Mouse (Mus musculus) heart, embryonic 14.5 days (tissue): ENCODE data around the gene Gpa33. TPM values are rescaled to one million over a fixed set of nuclear protein-coding genes. Genes with fewer than 3 reads are reported as not detected.

Source experiments
- ATAC-seq: fragments of 200-750 bp; cut with Nextera tagmentation; 2 replicates; pipeline ENCODE4 v1.8.0; 2017; ENCODE audit warnings: low read depth, moderate TSS enrichment; ENCODE audit not compliant: insufficient number of reproducible peaks, insufficient read depth, low FRiP score
- H3K27ac ChIP-seq, 2 experiments: fragments of 200-500 bp in 1 of 2; fragments of 300-500 bp in 1 of 2; sonication (generic) in 1 of 2; replicated peaks in 1 of 2; 2 replicates each; pipeline ENCODE4 v1.5.1; 2012 to 2014; ENCODE audit warnings: low read depth in 2 of 2, low read length in 2 of 2, control low read depth in 1 of 2, mild to moderate bottlenecking in 1 of 2, mixed read lengths in 1 of 2; ENCODE audit not compliant: control insufficient read depth in 1 of 2, insufficient read depth in 1 of 2
- H3K27me3 ChIP-seq: fragments of 300-500 bp; sonication (generic); 2 replicates; pipeline ENCODE4 v1.6.1; 2014; ENCODE audit warnings: mild to moderate bottlenecking, low read length, control low read depth; ENCODE audit not compliant: control insufficient read depth, insufficient read depth
- H3K36me3 ChIP-seq: fragments of 300-500 bp; sonication (generic); 2 replicates; pipeline ENCODE4 v1.6.1; 2014; ENCODE audit warnings: mild to moderate bottlenecking, control low read depth, low read length, mixed read lengths; ENCODE audit not compliant: control insufficient read depth, insufficient read depth
- H3K4me1 ChIP-seq, 2 experiments: fragments of 200-500 bp in 1 of 2; fragments of 300-500 bp in 1 of 2; sonication (generic) in 1 of 2; 2 replicates each; pipeline ENCODE4 v1.6.1; 2012 to 2014; ENCODE audit warnings: low read length in 2 of 2, control low read depth in 1 of 2, mixed read lengths in 1 of 2; ENCODE audit not compliant: control insufficient read depth in 2 of 2, insufficient read depth in 2 of 2
- H3K4me2 ChIP-seq: fragments of 300-500 bp; sonication (generic); 2 replicates; pipeline ENCODE4 v1.6.1; 2014; ENCODE audit warnings: mild to moderate bottlenecking, low read length
- H3K4me3 ChIP-seq, 2 experiments: fragments of 200-500 bp in 1 of 2; fragments of 300-500 bp in 1 of 2; sonication (generic) in 1 of 2; 2 replicates each; pipeline ENCODE4 v1.5.1; 2012 to 2014; ENCODE audit warnings: low read length in 2 of 2, mild to moderate bottlenecking in 2 of 2, control low read depth in 1 of 2, low read depth in 1 of 2, moderate library complexity in 1 of 2; ENCODE audit not compliant: control insufficient read depth in 1 of 2, insufficient read depth in 1 of 2
- H3K9ac ChIP-seq: fragments of 300-500 bp; sonication (generic); 2 replicates; pipeline ENCODE4 v1.6.1; 2014; ENCODE audit warnings: mild to moderate bottlenecking, low read length
- H3K9me3 ChIP-seq: fragments of 300-500 bp; sonication (generic); 2 replicates; pipeline ENCODE4 v1.6.1; 2016; ENCODE audit warnings: low read length, control low read depth; ENCODE audit not compliant: control insufficient read depth
- WGBS: fragments of 180-500 bp; shearing (Covaris S2); extraction: QIAGEN DNeasy Blood & Tissue Kit; methylation state at CpG from one replicate; pipeline ENCODE4 v1.1.7; 2014; 5-methylcytosine and 5-hydroxymethylcytosine counted together
- polyA plus RNA-seq: library from polyadenylated mRNA; unstranded; fragments of >200 nt; fragmentation: Nextera tagmentation; extraction: Ambion mirVana; gene quantifications from 2 replicates; pipeline ENCODE4 v1.2.1, GENCODE M21; 2014

Gene Gpa33
- polyA plus RNA-seq, 1 experiment from 2014 or later = 0.18 TPM

DNA sequence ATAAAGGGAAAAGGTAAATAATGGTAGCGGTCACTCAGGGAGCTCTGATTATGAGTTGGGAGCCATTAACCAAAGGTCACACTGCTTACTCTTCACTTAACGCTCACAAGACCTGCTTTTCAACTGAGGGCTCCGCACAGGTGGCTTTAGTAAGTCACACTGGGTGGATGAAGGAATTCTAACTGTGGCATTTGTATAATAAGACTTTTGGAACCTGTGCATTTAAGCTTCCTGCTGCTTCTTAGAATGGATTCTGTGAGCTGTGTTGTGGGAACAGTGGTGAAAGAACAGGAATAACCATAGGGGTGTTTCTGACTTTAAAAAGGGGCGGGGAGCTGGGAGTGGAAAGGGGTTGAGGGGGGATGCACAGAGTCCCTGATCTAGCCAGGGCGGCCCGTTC lies 12.3 kb downstream of the Gpa33 start:
- no peak overlapping the region for H3K4me3 ChIP-seq
- H3K27me3 ChIP-seq = no peaks in the 10 kb centered on the region
- H3K36me3 ChIP-seq = no peaks in the 10 kb centered on the region
- no peak overlapping the region for H3K4me2 ChIP-seq
- H3K4me1 ChIP-seq = peaks cover 10 to 12% of the 10 kb centered on the region in 2 experiments
- no peaks in the 10 kb centered on the region for H3K9me3 ChIP-seq
- H3K9ac ChIP-seq = no peak overlapping the region
- ATAC-seq = no peak
- 78% methylated on average over 6 of the region's 6 CpGs for WGBS
- no peak overlapping the region for H3K27ac ChIP-seq

DNA sequence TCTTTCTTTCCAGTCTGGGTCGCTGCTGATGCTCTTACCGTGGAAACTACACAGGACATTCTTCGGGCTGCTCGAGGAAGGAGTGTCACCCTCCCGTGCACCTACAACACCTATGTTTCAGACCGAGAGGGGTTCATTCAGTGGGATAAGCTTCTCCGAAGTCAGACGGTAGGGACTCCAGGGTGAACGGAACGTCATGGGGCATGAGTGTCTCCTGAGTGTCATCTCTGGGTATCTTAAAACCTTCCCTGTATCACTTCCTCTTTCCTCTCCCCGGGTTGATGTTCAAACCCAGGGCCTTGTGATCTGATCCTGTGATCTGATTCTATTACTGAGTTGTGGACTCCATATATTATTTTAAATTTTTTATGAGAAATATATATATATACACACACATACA lies 16.6 kb downstream of the Gpa33 start:
- 72% methylated on average over 11 of the region's 11 CpGs for WGBS
- no peak overlapping the region for H3K9ac ChIP-seq
- ATAC-seq = no peak

DNA sequence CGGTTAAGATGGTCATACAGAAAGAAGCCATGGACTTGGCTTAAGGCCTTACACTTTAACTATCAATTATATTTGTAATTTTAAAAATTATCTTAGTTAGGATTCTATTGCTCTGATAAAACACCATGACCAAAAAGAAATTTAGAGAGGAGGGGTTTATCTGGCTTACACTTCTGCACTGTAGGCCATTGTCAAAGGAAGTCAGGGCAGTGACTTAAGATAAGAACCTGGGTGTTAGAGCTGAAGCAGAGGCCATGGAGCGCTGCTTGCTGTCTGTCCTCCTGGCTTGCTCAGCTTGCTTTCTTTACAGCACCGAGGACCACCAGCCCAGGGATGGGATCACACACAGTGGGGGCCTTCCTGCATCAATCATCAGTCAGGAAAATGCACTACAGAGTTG lies 17.6 kb downstream of the Gpa33 start:
- WGBS = 47% methylated on average over 3 of the region's 3 CpGs
- no peaks in the 10 kb centered on the region; a peak in 1 of 4 replicates for H3K4me1 ChIP-seq
- no peaks in the 10 kb centered on the region for H3K9me3 ChIP-seq
- H3K27ac ChIP-seq = no peak overlapping the region
- H3K4me2 ChIP-seq = no peak overlapping the region
- H3K4me3 ChIP-seq = no peak overlapping the region
- H3K36me3 ChIP-seq = no peaks in the 10 kb centered on the region
- H3K27me3 ChIP-seq = no peaks in the 10 kb centered on the region
- ATAC-seq = no peak
- no peak overlapping the region for H3K9ac ChIP-seq

More for the DNA sequence above, 16.6 kb downstream of the Gpa33 start:
- Histone ChIP-seq H3K36me3 (no peaks in the 10 kb centered on the region), H3K4me3 (no peak overlapping the region), H3K4me2 (no peak overlapping the region), H3K9me3 (no peaks in the 10 kb centered on the region), H3K27me3 (no peaks in the 10 kb centered on the region), H3K27ac (no peak overlapping the region), H3K4me1 (no peaks in the 10 kb centered on the region)

DNA sequence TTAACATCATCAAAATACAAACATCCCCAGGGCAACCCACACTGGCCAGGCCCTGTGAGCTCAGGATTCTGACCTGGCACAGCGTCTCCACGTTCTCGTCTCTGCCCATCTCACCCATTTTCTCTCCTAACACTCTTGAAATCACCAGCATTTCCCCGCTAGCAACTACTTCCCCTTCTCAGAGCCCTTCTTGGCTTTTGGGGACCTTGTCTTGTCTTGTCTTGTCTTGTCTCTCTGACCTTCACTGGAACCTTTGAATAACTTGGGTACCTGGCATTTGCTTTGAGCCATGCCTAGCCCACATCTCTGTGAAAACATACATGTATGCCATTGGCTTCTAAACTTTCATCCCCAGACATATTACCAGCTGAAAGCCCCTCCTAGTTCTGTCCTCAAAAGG lies 19.4 kb downstream of the Gpa33 start:
- no peak overlapping the region for H3K9ac ChIP-seq
- no peaks in the 10 kb centered on the region; a peak in 1 of 4 replicates for H3K4me1 ChIP-seq
- H3K27ac ChIP-seq = no peak overlapping the region
- H3K27me3 ChIP-seq = peaks cover 2% of the 10 kb centered on the region
- H3K9me3 ChIP-seq = no peaks in the 10 kb centered on the region
- H3K4me3 ChIP-seq = no peak overlapping the region
- WGBS = 83% methylated on average over 4 of the region's 4 CpGs
- no peaks in the 10 kb centered on the region for H3K36me3 ChIP-seq
- ATAC-seq = no peak
- no peak overlapping the region for H3K4me2 ChIP-seq

DNA sequence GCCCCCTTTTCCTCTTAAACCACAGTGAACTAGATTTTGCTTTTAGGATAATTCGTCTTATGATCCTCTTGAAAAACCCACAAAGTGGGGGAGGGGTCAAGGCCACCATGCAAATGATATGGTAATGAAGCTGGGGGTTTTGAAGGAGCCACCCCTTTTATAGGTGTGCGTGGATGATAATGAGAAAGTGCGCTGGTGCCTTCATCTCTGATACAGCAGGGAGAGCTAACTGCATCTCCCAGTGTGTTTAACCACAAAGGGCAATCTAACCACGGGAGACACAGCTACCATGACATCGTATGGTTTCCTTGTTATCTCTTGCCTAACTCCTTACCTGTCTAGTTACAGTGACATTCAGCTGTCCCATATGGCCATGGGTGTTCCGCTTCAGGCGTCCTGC lies 20.0 kb downstream of the Gpa33 start:
- 73% methylated on average over 7 of the region's 7 CpGs for WGBS

DNA sequence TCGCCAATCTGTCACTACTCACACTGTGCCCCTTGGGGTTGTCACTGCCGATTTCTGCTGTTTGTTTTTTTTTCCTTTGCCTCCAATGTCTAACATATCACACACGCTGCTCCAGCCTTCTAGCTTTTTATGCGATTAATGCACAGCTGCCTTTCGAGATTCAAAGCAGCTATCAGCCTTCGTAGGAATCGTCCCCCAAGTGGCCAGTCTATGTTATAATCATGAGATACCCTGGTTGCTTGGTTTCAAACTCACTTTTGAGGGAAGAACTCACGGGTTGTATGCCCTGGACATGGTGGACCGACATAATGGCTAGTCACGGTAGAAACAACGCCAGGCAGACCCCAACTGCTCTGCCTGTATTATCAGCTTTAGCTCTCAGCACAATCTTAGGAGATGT lies 21.3 kb downstream of the Gpa33 start:
- WGBS = 58% methylated on average over 11 of the region's 11 CpGs
- ATAC-seq = no peak
- Histone ChIP-seq H3K36me3 (no peaks in the 10 kb centered on the region), H3K27ac (no peak overlapping the region), H3K9me3 (no peaks in the 10 kb centered on the region), H3K4me3 (no peak overlapping the region), H3K27me3 (peaks cover 21% of the 10 kb centered on the region), H3K4me1 (no peaks in the 10 kb centered on the region; a peak in 1 of 4 replicates), H3K4me2 (no peak overlapping the region), H3K9ac (no peak overlapping the region)

More for the DNA sequence above, 20.0 kb downstream of the Gpa33 start:
- Histone ChIP-seq H3K4me2 (no peak overlapping the region), H3K36me3 (no peaks in the 10 kb centered on the region), H3K27ac (no peak overlapping the region), H3K9ac (no peak overlapping the region), H3K9me3 (no peaks in the 10 kb centered on the region), H3K27me3 (peaks cover 8% of the 10 kb centered on the region), H3K4me3 (no peak overlapping the region), H3K4me1 (no peaks in the 10 kb centered on the region; a peak in 1 of 4 replicates)
- no peak for ATAC-seq

DNA sequence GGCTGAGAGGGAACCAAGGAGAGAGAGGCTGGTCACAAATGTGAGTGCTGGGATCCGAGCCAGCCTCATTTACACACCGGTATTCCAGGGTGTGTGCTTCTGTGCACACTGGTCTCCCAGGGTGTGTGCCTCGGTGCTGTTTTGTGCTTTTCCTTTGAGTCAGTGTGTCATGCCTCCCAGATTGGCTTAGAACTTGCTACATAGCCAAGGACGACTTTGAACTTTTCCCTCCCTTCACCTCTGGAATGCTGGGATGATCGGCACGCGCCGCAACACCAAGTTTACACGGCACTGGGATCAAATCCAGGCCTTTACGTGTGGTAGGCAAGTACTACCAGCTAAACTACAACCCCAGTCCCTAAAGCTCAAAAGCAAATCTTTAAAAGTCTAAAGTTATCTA lies 22.0 kb downstream of the Gpa33 start:
- H3K9ac ChIP-seq = no peak overlapping the region
- H3K4me1 ChIP-seq = no peaks in the 10 kb centered on the region; a peak in 1 of 4 replicates
- peaks cover 27% of the 10 kb centered on the region for H3K27me3 ChIP-seq
- no peak overlapping the region for H3K27ac ChIP-seq
- 77% methylated on average over 10 of the region's 10 CpGs for WGBS
- no peak overlapping the region for H3K4me3 ChIP-seq
- no peak for ATAC-seq
- no peaks in the 10 kb centered on the region for H3K9me3 ChIP-seq
- no peaks in the 10 kb centered on the region for H3K36me3 ChIP-seq
- no peak overlapping the region for H3K4me2 ChIP-seq

DNA sequence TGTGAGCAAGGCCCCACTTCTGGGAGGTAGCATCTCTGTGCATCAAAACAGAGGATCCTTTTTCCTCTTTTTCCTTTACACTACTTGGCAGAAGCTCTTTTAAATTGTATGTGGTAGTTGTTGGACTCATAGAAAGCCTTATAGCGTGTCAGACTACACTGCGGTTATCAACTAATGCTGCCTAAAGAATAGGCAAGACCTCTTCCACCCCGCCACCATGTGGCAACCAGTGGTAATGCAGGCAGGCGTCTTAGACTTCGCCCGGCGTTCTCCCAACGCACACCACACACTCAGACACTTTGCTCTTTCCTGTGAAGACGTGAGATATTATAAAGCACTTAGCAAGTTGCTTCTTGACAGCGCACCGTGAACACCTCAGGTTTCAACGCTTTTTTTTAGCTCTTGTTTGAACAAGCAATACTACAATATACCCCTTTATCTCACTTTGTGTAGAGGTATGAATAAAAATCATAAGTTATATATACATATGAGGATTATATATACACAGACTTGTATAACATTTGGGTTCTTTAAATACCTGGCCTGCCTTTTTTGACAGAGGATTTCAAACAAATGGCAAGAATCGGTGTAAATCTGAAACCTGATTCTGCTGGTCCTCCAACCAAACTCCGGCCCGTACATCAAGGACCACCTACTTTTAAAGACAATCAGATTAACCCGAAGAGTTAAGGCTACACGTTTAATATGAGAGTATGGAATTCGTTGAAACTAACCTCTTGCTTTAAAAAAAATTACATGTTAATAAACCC lies 23.5 kb downstream of the Gpa33 start:
- H3K27ac ChIP-seq = no peak overlapping the region
- peaks cover 30% of the 10 kb centered on the region for H3K27me3 ChIP-seq
- no peak overlapping the region for H3K4me3 ChIP-seq
- H3K4me2 ChIP-seq = no peak overlapping the region
- H3K9me3 ChIP-seq = no peaks in the 10 kb centered on the region
- H3K4me1 ChIP-seq = no peaks in the 10 kb centered on the region; a peak in 1 of 4 replicates
- H3K36me3 ChIP-seq = no peaks in the 10 kb centered on the region
- no peak for ATAC-seq
- WGBS = 13% methylated on average over 18 of the region's 18 CpGs
- H3K9ac ChIP-seq = no peak overlapping the region
